Mouse (Mus musculus) frontal cortex, postnatal 36 days (tissue): ENCODE results near the gene Tex19.1.
"Not testable (repeated sequence)": the region's sequence is repeated elsewhere in the genome, so short reads cannot be mapped to it uniquely, and the experiment has no call there.

ENCODE experiments used
- DNase-seq, 2 experiments: peaks; one replicate each; pipeline ENCODE4 v3.0.0; 2022; ENCODE audit warnings: low spot score in 2 of 2

The Tex19.1 gene

DNA sequence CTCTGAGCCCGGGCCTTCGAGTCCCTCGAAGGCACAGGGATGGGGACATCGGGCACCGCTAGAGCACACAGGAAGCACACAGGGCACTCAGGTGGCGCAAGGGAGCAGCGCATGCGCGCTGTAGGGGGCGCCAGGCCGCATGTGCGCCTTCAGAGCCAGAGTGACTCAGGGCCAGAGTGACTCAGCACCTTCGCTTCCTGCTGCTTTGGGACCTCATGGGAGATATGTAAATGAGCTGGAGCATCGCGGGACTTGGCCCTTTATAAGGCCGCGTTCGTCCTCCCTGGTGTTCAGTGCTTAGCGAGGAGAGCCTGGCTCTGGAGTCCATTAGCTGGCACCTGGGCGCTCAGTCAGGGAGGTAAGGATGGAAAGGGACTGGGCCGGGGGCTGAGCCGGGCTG, at the start of gene Tex19.1:
Gene Tex19.1, plus strand, starts transcription at position 279 of the 400 bp plus-strand sequence.
- no peak for DNase-seq

DNA sequence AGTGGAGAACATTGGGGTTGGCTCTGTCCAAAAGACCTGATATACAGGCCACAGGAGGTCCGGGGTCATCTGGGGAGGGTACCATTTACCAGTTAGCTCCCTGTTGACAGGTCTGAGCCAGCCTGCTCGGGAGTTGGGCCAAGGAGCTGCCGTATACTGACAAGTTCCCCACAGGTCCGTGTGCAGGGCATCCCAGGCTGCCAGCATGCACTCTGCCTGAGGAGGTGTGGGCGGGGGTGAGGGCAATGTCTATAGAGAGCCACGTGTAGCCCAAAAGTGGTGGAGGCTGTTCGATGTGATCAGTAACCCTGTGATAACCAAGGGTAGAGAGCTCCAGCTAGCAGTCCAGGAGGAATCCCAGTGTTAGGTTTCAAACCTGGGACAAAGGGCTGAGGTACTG, 46.2 kb upstream of the Tex19.1 start:
- no peak for DNase-seq

DNA sequence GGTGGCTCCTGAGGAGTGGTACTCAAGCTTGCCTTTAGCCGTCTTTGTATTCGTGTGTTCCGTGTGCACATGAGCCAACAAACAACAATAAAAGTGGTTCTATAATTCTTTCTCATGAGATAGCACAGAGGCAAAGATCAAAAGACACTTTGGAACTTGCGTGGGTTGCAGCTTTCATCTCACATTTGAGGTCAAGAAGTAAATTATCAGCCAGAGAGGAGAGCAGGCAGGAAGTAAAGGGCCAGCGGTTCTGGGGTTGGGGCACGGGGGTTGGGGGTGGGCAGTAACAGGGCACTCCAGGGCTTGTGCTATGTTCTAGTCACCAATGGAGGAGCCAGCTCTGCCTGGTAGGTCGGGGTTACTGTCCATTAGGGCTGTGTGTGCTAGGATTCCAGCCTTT, 45.3 kb upstream of the Tex19.1 start:
- DNase-seq: no peak

DNA sequence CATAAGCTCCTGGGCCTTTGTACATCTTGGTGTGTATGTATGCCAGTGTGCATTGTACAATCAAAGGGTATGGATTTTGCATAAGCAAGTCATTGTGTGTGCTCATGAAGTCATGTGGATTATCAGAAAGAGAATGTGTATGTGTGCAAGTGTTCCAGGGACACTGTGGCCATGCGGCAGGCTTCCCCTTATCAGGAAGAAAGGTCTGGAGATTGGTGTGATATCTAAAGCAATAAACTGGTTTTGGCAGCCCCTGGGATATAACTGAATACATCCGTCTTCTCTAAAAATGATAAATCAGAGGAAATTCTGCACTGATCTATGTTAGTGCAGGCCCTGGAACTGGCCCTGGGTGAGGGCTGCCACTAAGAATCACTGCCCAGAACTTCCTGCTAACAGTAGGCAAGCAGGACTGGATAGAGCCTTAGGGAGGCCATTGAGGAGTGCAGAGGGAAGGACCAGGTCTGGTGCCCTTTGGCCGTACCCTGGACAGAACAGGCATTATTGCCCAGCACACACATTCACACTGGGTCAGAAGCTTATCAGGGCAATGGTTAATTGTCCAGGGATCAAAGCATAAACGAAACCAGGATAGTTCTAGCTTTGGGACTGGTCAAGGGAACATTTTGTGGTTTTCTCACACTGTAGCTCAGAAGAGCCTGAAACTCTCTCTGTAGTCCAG, 44.7 kb upstream of the Tex19.1 start:
- DNase-seq: no peak

DNA sequence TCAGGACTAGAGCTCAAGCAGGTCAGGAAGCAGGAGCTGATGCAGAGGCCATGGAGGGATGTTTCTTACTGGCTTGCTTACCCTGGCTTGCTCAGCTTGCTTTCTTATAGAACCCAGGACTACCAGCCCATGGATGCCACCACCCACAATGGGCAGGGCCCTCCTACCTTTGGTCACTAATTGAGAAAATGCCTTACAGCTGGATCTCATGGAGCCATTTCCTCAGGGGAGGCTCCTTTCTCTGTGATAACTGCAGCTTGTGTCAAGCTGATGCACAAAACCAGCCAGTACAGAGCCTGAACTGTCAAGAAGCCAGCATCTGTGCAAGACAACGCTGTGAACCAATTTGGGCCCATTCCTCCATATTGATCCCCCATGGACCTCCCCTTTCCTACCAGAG, 38.7 kb upstream of the Tex19.1 start:
- DNase-seq: not testable (repeated sequence)

DNA sequence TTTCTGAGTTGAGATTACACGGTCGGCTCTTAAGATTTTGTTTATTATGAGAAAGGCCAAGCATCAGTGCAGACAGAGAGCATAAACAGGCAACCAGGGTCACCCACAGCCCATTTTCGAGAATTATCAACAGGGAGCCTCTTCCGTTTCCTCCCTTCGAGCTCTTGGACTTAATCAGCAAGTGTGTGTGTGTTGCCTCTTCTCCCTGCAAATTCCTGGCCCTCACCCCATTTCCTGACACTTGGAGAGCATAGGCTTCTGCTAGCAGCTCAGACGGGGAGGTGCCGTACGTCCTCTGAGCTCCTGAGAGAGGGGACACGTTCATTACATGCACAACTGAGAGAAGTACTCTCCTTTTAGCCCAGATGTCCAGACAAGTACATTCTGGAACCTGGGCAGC, 37.9 kb upstream of the Tex19.1 start:
- no peak for DNase-seq

DNA sequence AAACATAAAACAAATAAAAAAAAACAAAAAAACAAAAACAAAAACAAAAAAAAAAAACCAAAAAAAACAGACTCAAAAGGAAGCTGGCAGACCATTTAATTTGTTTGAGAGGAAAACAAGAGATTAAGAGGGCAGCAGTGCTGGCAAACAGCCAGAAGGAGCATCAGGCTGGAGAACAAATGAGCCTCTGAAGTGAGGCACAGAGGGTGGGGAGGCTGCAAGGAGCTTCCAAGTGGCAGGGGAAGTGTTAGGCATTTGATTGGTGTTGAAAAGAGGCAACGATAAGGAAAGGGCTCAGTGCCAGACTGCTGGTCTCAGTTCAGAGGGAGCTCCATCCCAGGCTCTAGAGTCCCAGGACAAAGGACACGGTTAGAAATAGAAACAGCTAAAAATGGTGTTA, 36.0 kb upstream of the Tex19.1 start:
- peak in 1 of 2 experiments; percentile 5 for DNase-seq

DNA sequence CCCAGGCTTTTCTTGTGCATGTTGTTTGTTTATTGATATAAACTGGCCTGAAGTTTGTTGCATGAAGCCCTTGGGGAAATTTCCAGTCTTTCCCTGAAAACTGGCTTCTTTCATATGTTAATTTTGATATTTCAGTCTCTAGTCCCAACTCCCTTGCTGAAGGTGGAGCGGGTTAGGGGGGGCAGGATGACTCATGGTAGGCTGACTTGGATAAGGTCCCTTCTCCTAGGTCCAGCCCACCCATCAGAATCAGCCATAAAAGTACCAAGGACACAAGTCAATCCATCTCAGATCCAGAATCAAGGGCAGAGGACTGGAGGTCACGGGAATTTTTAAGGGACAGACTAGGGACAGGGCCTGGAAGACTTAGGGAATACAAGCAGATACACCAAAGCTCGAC, 34.9 kb upstream of the Tex19.1 start:
- no peak for DNase-seq

DNA sequence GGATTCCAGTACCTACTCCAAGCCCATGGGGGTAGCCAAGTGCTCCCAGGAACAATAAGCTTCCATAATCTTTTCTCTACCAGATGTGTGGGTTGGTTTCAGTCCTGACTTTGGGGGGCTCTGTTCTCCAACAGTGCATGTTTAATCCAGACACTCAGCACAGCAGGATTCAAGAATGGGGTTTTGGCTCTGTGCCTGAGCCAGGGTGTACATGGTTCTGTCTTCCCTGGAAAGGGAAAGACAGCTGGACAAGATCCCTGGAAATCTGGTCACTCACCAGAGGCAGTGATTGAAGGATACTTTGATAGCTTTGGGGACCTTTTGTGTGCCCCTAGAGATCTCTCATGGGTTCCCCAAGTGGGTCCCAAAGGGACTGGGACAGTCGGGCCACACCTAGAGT, 34.3 kb upstream of the Tex19.1 start:
- no peak for DNase-seq

DNA sequence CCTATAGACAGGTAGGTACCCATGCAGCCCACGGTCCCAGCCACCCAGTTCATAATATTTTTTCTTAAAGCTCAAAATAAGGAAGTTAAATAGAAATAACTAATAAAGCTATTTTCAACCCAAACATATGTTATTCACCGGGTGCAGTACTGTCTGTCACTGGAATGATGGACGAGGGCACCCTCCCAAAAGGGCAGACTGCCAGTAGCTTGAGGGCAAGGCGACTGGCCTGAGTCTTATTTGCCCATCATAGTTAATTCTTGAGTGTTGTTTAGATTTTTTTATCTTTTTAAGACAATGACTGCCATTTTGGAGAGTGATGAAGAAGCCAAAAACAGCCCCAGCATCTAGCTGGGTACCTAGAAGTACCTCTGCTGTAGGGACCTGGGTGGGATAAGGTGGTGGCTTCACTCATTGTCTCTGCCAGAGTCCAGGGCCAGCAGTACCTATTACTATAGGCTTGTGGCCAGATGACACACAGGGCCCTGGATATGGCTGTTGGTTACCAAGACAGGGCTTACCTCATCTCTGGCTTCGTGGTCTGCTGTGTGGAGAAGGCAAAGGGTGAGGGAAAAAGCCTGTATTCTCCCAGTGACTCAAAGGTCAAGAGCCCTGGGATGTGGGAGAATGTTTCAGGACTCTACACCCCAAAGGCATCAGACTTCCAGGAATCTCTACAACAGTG, 33.7 kb upstream of the Tex19.1 start:
- no peak for DNase-seq

DNA sequence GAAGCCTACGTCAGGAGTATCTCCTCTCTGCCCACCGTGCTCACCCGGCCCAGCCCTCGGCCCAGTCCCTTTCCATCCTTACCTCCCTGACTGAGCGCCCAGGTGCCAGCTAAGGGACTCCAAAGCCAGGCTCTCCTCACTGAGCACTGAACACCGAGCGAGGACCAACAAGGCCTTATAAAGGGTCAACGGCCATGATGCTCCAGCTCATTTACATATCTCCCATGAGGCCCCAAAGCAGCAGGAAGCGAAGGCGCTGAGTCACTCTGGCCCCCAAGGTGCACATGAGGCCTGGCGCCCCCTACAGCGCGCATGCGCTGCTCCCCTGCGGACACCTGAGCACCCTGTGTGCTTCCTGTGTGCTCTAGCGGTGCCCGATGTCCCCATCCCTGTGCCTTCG, 27.8 kb upstream of the Tex19.1 start:
- DNase-seq: no peak

DNA sequence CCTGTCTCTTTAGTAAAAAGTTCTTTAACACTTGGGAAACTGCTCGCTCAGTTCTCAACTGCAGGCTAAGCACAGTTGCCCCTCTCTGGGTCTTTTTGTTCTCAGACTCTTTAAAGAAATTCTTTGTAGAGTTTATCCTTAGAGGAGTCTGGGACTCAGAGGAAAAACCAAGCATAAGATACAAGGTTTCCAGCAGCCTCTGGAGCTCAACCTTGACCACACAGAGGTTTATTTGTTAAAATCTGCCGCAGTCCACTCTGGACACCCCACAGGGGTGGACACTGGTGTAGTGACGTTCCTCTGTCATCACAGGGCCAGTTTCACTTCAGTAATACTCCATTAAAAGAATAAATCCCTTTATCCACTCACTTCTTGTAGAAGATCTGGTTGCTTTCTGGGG, 27.4 kb upstream of the Tex19.1 start, which contains the start of gene Tex19.2:
Gene Tex19.2, minus strand, starts transcription at position 101 of the 400 bp plus-strand sequence.
- no peak for DNase-seq

DNA sequence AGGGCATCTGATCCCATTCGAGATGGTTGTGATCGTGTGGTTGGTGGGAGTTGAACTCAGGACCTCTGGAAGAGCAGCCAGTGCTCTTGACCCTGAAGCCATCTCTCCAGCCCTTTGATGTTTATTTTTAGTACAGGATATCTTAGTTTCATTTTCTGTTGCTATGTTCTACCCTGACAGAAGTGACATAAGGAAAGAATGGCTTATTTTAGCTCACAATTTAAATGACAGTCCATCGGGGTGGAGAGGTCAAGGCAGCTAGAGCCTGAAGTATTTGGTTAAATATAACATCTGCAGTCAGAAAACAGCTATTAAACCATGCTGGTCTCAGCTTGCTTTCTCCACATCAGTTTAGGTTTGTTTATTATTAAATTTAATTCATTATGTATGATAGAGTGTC, 24.8 kb upstream of the Tex19.1 start:
- DNase-seq: no peak

DNA sequence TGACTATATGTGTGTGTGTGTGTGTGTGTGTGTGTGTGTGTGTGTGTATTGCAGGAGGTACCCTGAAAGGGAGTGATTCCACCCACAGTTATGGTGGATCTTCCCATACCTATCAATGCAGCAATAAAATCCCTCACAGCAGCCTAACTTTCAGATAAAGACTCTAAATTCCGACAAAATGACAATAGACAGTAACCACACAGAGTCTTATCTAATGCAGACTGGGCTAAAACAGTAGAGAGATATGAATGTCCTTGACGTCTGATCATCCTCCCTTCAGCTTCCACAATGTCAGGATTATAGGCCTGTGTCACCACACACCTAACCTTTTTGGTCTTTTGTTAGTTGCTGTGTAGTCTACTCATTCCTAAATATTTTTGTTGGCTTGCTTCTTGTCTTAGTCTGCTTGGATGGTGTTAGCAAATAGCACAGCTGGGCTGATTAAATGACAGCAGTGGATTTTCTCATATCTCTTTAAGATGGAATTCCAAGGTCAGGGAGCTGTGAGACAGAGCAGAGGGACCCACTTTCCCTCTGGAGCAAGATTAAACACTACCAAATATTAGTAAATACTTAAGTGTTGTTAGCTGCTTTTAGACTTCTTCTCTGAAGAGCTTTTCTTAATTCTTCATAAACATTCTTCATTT, 23.8 kb upstream of the Tex19.1 start:
- DNase-seq: no peak

DNA sequence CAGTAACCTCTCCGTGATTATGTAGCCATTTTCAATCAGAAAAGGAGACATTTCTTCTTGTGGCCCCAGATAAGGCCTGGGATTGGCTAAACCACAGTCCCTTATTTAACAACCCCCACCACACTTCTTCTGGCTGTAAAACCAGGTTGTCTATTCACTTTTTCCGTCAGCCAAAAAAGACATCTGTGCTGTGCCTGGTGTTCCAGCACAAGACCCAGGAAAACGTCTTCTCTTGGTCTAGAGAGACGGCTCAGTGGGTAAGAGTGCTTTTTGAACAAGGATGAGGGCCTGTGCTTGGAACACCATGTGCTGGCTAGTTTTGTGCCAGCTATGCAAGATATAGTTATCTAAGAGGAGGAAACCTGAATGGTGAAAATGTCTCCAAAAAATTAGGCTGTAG, 22.5 kb upstream of the Tex19.1 start:
- DNase-seq: peak in 1 of 2 experiments; percentile 5

DNA sequence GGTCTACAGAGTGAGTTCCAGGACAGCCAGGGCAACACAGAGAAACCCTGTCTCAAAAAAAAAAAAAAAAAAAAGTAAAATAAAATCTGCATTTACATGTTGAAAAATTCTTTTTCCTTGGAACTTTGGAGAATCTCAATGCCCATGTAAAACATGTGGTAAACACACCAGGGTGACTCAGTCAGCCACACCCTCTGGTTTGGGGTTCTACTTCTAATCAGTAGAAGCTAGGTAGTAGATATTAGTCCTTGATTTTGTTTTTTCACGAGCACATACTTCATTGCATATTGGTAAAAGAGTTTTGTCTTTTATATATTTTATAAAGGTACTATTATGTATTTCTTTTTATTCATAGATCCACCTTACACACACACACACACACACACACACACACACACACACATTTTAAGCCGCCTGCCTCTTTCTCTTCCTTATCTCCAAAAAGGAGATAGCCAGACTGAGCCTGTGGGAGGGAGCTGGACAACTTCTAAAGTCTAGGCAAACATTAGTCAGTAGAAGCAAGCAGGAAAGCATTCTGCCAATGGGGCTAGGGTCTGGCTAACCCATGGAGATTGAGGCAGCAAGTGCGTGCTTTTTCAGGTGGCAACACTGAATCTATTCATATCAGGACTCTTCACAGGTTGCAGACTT, 20.3 kb upstream of the Tex19.1 start:
- no peak for DNase-seq

DNA sequence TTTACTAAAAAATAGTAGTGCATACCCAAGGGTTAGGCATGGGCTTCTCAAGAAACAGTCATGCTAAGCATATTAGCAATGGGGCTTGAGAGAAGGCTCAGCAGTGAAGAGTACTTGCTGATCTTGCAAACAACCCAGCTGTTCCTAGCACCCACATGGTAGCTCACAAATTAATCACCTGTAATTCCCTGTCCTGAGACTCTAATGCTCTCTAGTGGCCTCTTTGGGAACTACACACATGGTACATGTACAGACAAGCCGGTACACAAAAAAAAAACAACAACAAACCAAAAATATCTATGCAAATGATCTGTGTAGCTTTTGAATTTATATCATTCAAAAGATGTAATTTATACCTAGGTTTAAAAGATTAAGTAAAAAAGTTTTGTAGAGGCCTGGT, 19.5 kb upstream of the Tex19.1 start:
- DNase-seq: no peak

DNA sequence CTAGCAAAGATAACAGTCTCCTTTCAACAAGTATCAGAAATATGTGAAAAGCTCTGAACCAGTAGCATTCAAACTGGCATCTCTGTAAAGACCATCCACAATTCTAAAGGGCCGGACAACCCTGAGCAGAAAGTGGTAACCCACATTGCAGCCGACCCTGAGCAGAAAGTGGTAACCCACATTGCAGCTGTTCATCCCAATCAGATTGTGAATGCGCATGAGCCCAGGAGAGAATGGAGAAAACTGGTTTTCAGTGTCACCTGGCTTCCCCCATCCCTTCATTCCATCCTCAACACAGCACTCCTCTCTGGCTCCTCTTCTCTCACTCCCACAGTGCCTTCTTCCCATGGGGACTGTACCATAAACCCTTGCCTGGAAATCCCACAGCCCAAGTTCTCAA, 18.5 kb upstream of the Tex19.1 start:
- no peak for DNase-seq

DNA sequence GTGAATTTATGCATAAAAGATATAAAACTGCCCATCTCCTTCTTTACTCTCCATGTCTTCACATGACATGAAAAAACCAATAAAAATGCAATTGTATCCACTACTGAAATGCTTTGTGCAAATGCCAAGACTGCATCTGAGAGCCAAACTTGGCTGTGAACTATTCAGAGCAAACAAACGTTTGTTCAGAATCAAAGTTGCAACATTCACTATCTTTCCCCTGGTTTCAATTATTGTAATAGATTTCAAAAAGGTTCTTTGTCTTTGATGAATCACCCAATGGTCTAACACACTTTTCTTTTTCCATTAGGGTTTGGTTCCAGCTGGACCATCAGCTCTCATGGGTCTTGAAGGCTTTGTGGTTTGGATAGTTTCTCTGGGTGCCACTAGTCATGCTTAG, 16.3 kb upstream of the Tex19.1 start:
- no peak for DNase-seq

DNA sequence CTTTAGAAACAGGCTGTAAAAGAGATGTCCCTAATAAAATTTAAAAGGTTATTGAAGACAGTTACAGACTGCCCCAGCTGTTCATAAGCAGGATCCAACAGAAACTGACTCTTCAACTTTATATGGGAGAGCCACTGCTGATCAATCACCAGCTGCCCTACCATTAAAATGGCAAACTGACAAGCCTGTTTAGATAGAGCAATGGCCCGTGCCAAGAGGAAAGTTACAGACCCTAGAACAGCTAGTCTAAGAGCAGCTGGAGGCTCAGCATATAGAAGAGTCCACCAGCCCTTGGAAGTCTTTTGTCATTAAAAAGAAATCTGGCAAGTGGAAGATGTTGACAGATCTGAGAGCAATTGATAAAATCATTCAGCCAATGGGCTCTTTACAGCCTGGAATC, 11.3 kb upstream of the Tex19.1 start:
- no peak for DNase-seq

DNA sequence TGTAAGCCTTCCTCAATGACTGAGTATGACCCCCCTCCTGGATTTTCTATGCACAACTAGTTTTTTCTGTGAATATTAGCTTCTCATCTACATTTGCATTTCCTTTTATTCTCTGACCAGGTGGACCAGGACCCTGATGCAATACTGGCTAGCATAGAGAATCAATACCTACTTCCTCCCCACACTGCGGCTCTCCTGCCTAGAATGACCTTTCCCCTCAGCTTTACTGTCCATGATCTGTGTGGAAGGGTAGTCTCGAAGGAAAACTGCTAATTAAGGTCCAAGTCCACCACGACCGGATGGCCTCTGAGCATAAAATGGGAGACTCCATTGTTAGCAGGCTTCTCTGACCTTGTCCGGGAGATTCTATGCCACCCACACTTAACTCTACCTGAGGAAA, 8.3 kb upstream of the Tex19.1 start:
- DNase-seq: no peak

DNA sequence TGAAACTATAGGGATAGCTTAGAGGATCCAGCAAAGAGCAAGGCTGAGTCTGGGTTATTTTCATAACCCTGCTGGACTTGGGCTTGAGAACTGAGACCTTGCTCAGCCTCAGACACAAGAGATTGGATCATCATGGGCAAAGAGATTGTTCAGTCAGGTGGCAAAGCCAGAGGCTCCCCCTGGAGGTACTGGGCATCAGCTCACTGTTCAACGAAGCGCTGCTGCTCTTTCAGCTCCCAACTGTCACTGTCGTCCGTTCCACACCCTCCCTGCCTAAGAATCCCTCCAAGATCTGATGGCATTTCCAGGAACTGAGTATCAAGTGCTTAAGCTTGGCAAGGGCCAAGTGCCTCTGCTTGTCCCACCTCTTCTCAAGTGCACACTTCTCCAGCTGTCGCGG, 7.2 kb upstream of the Tex19.1 start:
- DNase-seq: no peak
